Mouse (Mus musculus): ENCODE measurements around the gene Prpsap2. TPM values are rescaled to one million over a fixed set of nuclear protein-coding genes. Genes with fewer than 3 reads are reported as not detected.

Gene Prpsap2
- polyA plus RNA-seq, 1 experiment from 2014 or later = 17.7 TPM

DNA sequence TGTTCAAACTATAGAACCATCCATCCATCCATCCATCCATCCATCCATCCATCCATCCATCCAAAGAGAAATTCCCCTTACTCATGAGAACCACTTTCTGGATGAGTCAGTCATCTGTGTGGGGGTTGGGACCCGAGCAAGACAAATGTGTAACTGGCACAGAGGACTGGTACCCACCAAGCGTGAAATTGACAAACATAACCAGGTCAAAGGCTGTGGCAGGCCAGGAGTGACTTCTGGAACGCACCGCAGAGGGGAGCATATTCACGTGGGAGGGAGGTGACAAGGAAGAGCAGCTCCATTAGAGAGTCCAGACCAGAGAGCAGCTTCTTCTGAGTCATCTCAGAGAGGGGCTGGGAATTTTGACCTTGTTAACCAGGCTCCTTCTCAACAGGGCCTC, 39.8 kb downstream of the Prpsap2 start:
- no peak overlapping the region for H3K27ac ChIP-seq (ENCODE audit: low read length)
- no peaks in the 10 kb centered on the region for H3K27me3 ChIP-seq (ENCODE audit: control insufficient read depth, insufficient read depth, low read length)
- no peak overlapping the region for H3K9ac ChIP-seq (ENCODE audit: low read length)
- no peak overlapping the region for H3K4me3 ChIP-seq (ENCODE audit: low read length)
- no peaks in the 10 kb centered on the region for H3K4me1 ChIP-seq (ENCODE audit: control insufficient read depth, insufficient read depth, low read length)
- H3K36me3 ChIP-seq (ENCODE audit: control insufficient read depth, insufficient read depth) = no peaks in the 10 kb centered on the region
- no peak for ATAC-seq (replicated peaks; ENCODE audit: extremely low read depth, insufficient read depth, low FRiP score)
- no peaks in the 10 kb centered on the region for H3K9me3 ChIP-seq (replicated peaks; ENCODE audit: control insufficient read depth, low read length)
- no peak overlapping the region for H3K4me2 ChIP-seq (ENCODE audit: low read depth, low read length)
- 71% methylated on average over 5 of the region's 5 CpGs for WGBS

GRCm38 (mm10) chr11:61720636-61721035, 41.3 kb downstream of the Prpsap2 start, which contains the start of gene Slc5a10:
Slc5a10 (minus strand) TSS chr11:61720826.
- Histone ChIP-seq H3K4me3 (ENCODE audit: low read length) (no peak within 1 kb of the TSS), H3K9ac (ENCODE audit: low read length) (no peak within 1 kb of the TSS), H3K27ac (ENCODE audit: low read length) (no peak within 1 kb of the TSS), H3K4me2 (ENCODE audit: low read depth, low read length) (no peak within 1 kb of the TSS), H3K4me1 (ENCODE audit: control insufficient read depth, insufficient read depth, low read length) (no peaks in the 10 kb centered on the region), H3K9me3 (replicated peaks; ENCODE audit: control insufficient read depth, low read length) (no peaks in the 10 kb centered on the region), H3K27me3 (ENCODE audit: control insufficient read depth, insufficient read depth, low read length) (no peaks in the 10 kb centered on the region), H3K36me3 (ENCODE audit: control insufficient read depth, insufficient read depth) (no peaks in the 10 kb centered on the region)
- 76% methylated on average over 3 of the region's 3 CpGs for WGBS
- ATAC-seq (replicated peaks; ENCODE audit: extremely low read depth, insufficient read depth, low FRiP score) = no peak

DNA sequence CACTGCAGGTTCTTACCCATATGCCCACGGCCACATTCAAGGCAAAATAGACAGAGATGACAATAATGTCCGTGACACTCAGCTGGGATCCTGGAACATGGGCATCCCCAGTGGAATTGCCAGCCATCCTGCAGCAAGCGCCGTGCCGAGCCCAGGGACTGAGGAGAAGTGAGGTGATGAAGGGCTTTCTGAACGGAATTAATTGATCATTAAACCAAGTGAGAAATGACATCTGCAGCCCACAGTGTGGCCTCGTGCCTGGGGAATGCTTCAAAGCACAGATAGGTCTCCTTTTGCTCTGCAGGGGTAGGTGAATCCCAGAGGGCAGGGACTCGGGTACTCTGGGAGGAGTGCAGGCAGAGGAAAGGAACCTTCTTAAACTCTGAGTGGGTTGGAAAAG, 42.1 kb downstream of the Prpsap2 start:
- Histone ChIP-seq H3K27me3 (ENCODE audit: control insufficient read depth, insufficient read depth, low read length) (no peaks in the 10 kb centered on the region), H3K4me1 (ENCODE audit: control insufficient read depth, insufficient read depth, low read length) (no peaks in the 10 kb centered on the region), H3K27ac (ENCODE audit: low read length) (no peak overlapping the region), H3K36me3 (ENCODE audit: control insufficient read depth, insufficient read depth) (no peaks in the 10 kb centered on the region), H3K4me3 (ENCODE audit: low read length) (no peak overlapping the region), H3K4me2 (ENCODE audit: low read depth, low read length) (no peak overlapping the region), H3K9me3 (replicated peaks; ENCODE audit: control insufficient read depth, low read length) (no peaks in the 10 kb centered on the region), H3K9ac (ENCODE audit: low read length) (no peak overlapping the region)
- no peak for ATAC-seq (replicated peaks; ENCODE audit: extremely low read depth, insufficient read depth, low FRiP score)
- WGBS = 68% methylated on average over 8 of the region's 8 CpGs

DNA sequence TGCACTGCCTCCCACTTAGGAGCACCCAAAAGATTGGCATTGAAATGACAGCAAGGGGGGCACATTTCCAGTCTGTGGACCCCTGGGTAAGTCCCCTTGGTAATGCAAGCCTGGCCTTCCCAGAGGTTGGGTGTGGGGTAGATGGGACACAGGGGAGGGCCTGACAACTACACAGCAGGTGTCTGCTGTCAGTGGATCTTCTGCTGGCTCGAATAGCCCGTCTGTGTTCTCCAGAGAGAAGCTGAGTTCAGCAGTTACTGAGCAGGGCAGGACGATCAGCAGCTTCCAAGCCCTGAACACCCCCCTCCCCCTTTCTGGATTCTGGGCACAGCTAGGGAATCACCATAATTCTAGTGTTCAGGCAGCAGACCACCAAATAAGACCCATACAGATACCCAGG, 42.5 kb downstream of the Prpsap2 start:
- H3K27me3 ChIP-seq (ENCODE audit: control insufficient read depth, insufficient read depth, low read length) = no peaks in the 10 kb centered on the region
- no peak for ATAC-seq (replicated peaks; ENCODE audit: extremely low read depth, insufficient read depth, low FRiP score)
- H3K9ac ChIP-seq (ENCODE audit: low read length) = no peak overlapping the region
- 44% methylated on average over 3 of the region's 3 CpGs for WGBS
- no peaks in the 10 kb centered on the region for H3K36me3 ChIP-seq (ENCODE audit: control insufficient read depth, insufficient read depth)
- H3K9me3 ChIP-seq (replicated peaks; ENCODE audit: control insufficient read depth, low read length) = no peaks in the 10 kb centered on the region
- H3K4me3 ChIP-seq (ENCODE audit: low read length) = no peak overlapping the region
- H3K4me1 ChIP-seq (ENCODE audit: control insufficient read depth, insufficient read depth, low read length) = no peaks in the 10 kb centered on the region
- no peak overlapping the region for H3K27ac ChIP-seq (ENCODE audit: low read length)
- no peak overlapping the region for H3K4me2 ChIP-seq (ENCODE audit: low read depth, low read length)

DNA sequence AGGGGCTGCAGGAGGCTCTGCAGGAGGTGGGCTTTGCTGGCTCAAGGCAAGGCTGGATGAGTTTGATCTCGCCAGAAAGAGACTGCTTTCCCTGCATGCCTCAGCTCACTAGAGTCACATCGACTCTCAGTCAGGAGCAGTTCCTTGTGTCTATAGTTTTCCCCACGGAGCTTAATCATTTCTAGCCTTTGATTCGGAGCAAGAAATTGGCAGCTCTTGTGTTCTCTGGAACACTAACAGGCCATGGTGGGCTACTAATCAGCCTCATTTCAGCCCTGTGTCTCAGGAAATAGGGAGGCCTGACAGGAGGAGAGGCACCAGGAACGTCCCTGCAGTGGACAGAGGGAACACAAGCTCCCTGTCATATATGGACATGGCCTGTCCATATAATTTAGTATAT, 43.9 kb downstream of the Prpsap2 start:
- no peak overlapping the region for H3K4me3 ChIP-seq (ENCODE audit: low read length)
- no peaks in the 10 kb centered on the region for H3K27me3 ChIP-seq (ENCODE audit: control insufficient read depth, insufficient read depth, low read length)
- WGBS = 60% methylated on average over 5 of the region's 5 CpGs
- H3K4me2 ChIP-seq (ENCODE audit: low read depth, low read length) = no peak overlapping the region
- H3K9ac ChIP-seq (ENCODE audit: low read length) = no peak overlapping the region
- H3K27ac ChIP-seq (ENCODE audit: low read length) = no peak overlapping the region
- H3K36me3 ChIP-seq (ENCODE audit: control insufficient read depth, insufficient read depth) = no peaks in the 10 kb centered on the region
- no peaks in the 10 kb centered on the region for H3K9me3 ChIP-seq (replicated peaks; ENCODE audit: control insufficient read depth, low read length)
- no peaks in the 10 kb centered on the region for H3K4me1 ChIP-seq (ENCODE audit: control insufficient read depth, insufficient read depth, low read length)
- no peak for ATAC-seq (replicated peaks; ENCODE audit: extremely low read depth, insufficient read depth, low FRiP score)

DNA sequence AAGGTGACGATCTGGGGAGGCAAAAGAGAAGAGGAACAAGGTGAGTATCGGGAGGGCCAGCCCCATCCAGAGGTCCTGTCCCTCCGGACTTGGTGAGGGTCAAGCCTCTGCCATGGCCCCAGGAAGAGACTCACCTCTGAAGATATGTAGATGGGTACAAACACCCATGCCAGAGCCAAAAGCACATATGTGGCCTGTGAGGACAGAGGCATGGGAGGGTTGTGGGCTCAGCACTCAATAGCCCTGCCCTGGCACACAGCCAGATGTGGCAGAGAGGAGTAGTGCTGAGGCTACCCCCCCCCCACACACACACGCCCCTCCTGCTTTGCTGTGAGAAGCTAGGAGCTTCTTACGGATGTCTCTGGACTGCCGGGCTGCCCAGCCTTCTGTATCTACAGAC, 46.8 kb downstream of the Prpsap2 start:
- H3K4me1 ChIP-seq (ENCODE audit: control insufficient read depth, insufficient read depth, low read length) = no peaks in the 10 kb centered on the region
- no peaks in the 10 kb centered on the region for H3K36me3 ChIP-seq (ENCODE audit: control insufficient read depth, insufficient read depth)
- 0 out of 2 replicates have a peak, but pooled peaks have one; percentile 21 for ATAC-seq (replicated peaks; ENCODE audit: extremely low read depth, insufficient read depth, low FRiP score)
- H3K4me2 ChIP-seq (ENCODE audit: low read depth, low read length) = no peak overlapping the region
- no peaks in the 10 kb centered on the region for H3K27me3 ChIP-seq (ENCODE audit: control insufficient read depth, insufficient read depth, low read length)
- H3K4me3 ChIP-seq (ENCODE audit: low read length) = no peak overlapping the region
- no peak overlapping the region for H3K27ac ChIP-seq (ENCODE audit: low read length)
- H3K9me3 ChIP-seq (replicated peaks; ENCODE audit: control insufficient read depth, low read length) = no peaks in the 10 kb centered on the region
- H3K9ac ChIP-seq (ENCODE audit: low read length) = no peak overlapping the region
- WGBS = 55% methylated on average over 6 of the region's 6 CpGs

GRCm38 (mm10) chr11:61714346-61715117, 47.4 kb downstream of the Prpsap2 start:
- 31% methylated on average over 11 of the region's 11 CpGs for WGBS
- peak; percentile 53 for ATAC-seq (replicated peaks; ENCODE audit: extremely low read depth, insufficient read depth, low FRiP score)
- no peaks in the 10 kb centered on the region for H3K27me3 ChIP-seq (ENCODE audit: control insufficient read depth, insufficient read depth, low read length)
- no peaks in the 10 kb centered on the region for H3K36me3 ChIP-seq (ENCODE audit: control insufficient read depth, insufficient read depth)
- H3K27ac ChIP-seq (ENCODE audit: low read length) = no peak overlapping the region
- no peaks in the 10 kb centered on the region for H3K9me3 ChIP-seq (replicated peaks; ENCODE audit: control insufficient read depth, low read length)
- no peak overlapping the region for H3K4me2 ChIP-seq (ENCODE audit: low read depth, low read length)
- H3K9ac ChIP-seq (ENCODE audit: low read length) = no peak overlapping the region
- H3K4me1 ChIP-seq (ENCODE audit: control insufficient read depth, insufficient read depth, low read length) = no peaks in the 10 kb centered on the region
- H3K4me3 ChIP-seq (ENCODE audit: low read length) = no peak overlapping the region

- Histone ChIP-seq H3K27ac (ENCODE audit: low read length) (no peak overlapping the region), H3K27me3 (ENCODE audit: control insufficient read depth, insufficient read depth, low read length) (no peaks in the 10 kb centered on the region), H3K36me3 (ENCODE audit: control insufficient read depth, insufficient read depth) (no peaks in the 10 kb centered on the region), H3K9ac (ENCODE audit: low read length) (no peak overlapping the region), H3K4me2 (ENCODE audit: low read depth, low read length) (no peak overlapping the region), H3K4me1 (ENCODE audit: control insufficient read depth, insufficient read depth, low read length) (no peaks in the 10 kb centered on the region), H3K4me3 (ENCODE audit: low read length) (no peak overlapping the region), H3K9me3 (replicated peaks; ENCODE audit: control insufficient read depth, low read length) (no peaks in the 10 kb centered on the region)
- 65% methylated on average over 15 of the region's 15 CpGs for whole genome bisulfite sequencing
- ATAC-seq (replicated peaks; ENCODE audit: extremely low read depth, insufficient read depth, low FRiP score) = no peak
These were observed 48.6 kb downstream of the Prpsap2 start for GRCm38 (mm10) chr11:61713157-61713855.

GRCm38 (mm10) chr11:61708928-61709327, 53.0 kb downstream of the Prpsap2 start:
- Histone ChIP-seq H3K9ac (ENCODE audit: low read length) (no peak overlapping the region), H3K4me2 (ENCODE audit: low read depth, low read length) (no peak overlapping the region), H3K27me3 (ENCODE audit: control insufficient read depth, insufficient read depth, low read length) (no peaks in the 10 kb centered on the region), H3K4me1 (ENCODE audit: control insufficient read depth, insufficient read depth, low read length) (no peaks in the 10 kb centered on the region), H3K36me3 (ENCODE audit: control insufficient read depth, insufficient read depth) (no peaks in the 10 kb centered on the region), H3K9me3 (replicated peaks; ENCODE audit: control insufficient read depth, low read length) (no peaks in the 10 kb centered on the region), H3K27ac (ENCODE audit: low read length) (no peak overlapping the region), H3K4me3 (ENCODE audit: low read length) (no peak overlapping the region)
- no peak for ATAC-seq (replicated peaks; ENCODE audit: extremely low read depth, insufficient read depth, low FRiP score)
- 77% methylated on average over 3 of the region's 3 CpGs for WGBS
